Mouse (Mus musculus) c-Kit-positive CD71-positive TER-119-negative erythroid progenitor cells, embryonic 14.5 days (primary cell): ENCODE measurements around the gene Lin7c.
"Not testable (repeated sequence)": the region's sequence is repeated elsewhere in the genome, so short reads cannot be mapped to it uniquely, and the experiment has no call there.

ENCODE experiments used
- DNase-seq: peaks from one replicate; pipeline ENCODE4 v3.0.0-alpha.2; 2013; ENCODE audit warnings: low read depth

Lin7c gene

DNA sequence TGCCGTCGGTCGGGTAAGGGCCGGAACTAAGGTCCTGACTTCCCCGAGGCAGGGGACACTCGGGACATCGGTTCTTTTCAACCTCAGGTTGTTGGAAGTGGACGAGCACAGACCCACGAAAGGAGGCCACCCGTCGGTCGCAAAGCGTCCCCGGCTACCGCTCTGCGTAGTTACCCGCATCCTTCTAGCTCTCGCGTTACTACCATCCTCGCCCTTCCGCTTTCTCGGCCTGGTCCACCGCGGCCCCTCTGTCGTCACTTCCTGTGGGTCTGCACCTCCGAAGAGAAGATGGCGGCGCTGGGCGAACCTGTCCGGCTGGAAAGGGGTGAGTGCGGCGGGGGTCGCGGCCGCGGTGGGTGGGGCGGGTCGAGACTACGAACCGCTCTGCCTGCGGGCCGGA lies at the start of gene Lin7c:
TSS of gene Lin7c (plus strand) at position 257 of the 400 bp plus-strand sequence.
- DNase-seq, result peak; percentile 82

DNA sequence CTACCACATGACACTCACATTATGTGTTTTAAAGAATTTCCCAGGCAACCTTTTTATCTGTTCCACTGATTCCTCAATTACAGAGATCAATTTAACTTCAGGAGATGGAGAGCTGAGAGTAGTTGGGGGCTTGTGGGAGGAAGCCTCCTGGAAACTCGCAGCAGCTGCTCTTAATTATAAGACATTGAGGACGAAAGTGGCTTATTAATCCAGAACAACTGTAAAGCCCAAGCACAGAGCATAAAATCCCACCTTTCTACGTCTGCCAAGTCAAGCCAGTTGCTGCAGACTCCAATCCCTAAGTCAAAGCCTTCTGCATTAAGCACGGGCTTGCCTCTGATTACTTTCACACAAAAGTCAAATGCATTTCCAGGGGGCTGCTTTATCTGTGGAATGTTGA lies 44.3 kb upstream of the Lin7c start:
- no peak for DNase-seq

DNA sequence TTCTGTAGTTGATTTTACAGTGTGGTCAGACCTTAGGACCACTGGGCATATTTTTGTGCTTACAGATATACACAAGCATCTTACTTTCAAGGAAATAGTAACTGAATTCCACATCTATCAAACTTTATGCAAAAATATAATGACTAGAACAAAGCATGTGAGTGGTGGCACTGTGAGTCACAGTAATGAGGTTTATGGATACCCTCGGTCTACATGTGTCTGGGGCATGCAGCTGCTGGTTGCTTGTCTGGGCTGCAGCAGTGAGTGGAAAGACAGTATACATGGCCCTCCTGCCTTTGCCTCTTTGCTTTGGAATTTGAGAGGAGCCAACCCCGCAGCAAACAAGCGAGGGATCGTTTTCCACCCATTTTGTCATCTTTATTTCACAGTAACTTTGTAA lies 42.3 kb upstream of the Lin7c start:
- DNase-seq, result no peak

DNA sequence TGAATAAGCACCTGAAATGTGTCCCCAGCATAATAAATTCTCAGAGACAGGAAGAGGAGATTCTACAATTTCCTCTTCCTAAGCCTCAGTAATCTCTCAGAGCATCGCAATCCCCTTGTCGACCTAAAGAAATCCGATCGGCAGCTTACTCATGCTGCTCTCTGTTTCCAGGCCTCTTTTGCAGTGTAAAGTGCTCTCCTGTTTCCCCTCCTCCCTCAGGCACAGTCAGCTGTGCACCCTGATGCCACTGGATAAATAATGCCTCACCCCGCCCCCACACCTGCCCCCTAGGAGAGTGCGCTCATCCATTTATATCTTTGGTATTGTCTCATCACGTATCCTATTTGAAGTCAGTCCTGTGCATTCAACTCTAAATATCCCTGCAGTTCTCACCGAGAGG lies 41.9 kb upstream of the Lin7c start:
- no peak for DNase-seq

DNA sequence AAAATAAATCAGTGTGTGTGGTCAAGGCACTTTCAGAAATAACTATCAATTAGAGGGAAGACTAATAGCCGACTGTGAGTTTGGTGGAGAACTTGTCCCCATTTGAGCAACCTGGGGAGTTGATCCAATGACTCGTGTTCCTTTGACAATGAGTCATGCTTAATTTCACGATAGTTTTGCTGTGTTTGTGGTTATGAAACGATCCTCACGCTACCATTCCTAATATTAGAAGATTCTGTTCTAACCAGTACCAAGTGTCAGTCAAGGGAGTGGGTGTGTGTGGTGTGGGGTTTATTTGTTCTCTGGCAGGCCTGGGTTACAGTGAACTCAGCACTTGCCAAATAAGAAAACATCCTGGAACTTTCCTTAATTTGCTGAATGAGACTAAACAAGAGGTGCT lies 35.1 kb upstream of the Lin7c start:
- no peak for DNase-seq

DNA sequence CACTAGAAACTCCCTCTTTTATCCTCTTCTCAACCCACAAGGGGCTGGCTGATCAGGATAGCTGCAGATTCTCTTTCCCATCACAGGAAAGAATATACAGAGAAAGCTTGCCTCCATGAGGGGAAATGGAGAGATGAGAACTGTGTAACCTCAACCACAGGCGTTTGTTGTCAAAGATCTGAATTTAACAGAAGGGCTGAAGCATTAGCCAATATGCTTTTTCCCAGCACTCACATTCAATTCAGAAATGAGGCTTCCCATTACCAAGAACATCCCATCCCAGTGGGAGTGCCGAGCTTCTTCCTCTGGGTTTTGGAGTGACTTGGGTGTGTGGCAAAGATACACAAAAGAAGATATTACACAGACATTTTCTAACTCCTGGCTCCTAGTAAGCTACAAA lies 31.0 kb upstream of the Lin7c start:
- DNase-seq, result no peak

DNA sequence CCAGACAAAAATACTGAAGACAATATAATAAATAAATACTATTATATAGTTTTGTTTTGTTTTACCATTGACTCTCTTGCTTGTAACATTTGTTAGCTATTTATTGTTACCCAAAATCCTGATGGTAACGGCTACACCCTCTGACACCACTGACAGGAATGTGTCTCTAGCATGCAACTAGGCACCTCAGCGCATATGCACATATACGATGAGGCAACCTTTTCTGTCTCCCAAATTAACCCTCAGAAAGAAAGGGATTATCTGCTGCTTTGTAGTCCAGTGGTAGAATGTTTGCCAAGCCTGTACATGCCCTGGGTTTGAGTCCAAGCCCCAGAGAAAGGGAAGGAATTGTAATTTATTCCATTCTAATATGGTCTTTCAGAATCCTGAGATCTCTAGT lies 29.8 kb upstream of the Lin7c start:
- no peak for DNase-seq

DNA sequence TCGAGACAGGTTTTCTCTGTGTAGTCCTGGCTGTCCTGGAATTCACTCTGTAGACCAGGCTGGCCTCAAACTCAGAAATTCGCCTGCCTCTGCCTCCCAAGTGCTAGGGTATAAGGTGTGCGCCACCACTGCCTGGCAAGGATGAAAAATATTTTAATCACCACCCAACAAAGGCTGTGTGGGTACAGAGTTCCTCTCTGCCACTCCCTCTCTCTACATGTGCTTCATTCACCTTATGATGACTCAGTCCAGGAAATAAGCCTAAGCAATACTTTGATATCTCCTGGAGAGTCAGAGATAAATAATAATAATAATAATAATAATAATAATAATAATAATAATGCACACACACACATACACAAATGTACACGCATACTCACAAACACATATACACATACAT lies 11.2 kb upstream of the Lin7c start:
- DNase-seq, result not testable (repeated sequence)

DNA sequence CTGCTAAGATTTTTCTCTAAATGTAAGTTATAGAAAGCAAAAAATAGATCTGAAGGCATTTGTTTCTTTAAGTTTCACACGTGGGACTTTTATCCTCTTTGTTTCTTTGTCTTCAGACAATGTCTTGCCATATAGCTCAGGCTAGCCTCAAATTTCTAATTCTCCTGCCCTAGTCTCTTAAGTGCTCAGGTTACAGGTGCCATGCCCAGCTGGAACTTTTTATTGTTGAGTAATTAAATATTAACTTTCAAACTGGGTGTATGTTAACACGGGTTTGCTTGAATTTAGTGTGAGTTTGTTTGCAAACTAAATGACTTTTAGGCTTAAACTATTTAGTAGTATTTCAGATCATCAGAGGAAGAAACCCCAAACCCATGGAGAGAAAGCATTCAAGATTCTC lies 9.5 kb upstream of the Lin7c start:
- no peak for DNase-seq

DNA sequence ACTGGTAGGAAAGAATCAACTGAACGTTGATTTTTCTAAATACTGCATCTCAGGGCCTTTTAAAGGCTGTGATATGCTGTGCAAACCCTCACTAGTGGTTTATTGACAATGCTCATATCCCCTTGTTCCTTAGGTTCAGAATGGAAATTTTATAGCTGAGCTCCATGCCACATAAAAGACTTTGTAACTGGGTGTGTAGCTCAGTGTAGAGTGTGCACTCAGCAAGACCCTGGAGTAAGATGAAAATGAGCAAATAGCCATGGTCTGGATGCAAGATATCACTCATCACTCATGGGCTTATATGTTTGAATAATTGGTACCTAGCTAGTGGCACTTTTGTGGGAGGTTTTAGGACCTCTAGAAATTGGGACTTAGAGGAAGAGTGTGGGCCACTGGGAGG lies 9.0 kb upstream of the Lin7c start:
- DNase-seq, result no peak

DNA sequence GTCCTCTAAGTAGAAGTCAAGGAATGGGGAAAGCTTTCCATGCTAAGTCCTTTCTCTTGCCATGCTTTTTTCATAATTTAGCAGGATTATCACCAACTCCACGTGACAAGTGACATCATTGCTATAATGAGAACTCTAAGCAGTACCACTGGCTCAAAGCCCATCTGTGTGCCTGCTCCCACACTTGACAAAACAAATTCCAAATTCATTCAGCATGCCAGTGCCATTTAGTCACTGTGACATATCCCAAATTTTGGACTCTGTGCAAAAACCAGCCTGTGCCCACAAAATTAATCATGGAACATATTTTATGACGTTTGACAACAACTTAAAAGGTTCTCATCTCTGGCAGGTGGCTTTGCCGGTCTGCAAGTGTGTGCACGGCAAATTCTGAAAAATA lies 6.5 kb upstream of the Lin7c start:
- DNase-seq, result no peak

DNA sequence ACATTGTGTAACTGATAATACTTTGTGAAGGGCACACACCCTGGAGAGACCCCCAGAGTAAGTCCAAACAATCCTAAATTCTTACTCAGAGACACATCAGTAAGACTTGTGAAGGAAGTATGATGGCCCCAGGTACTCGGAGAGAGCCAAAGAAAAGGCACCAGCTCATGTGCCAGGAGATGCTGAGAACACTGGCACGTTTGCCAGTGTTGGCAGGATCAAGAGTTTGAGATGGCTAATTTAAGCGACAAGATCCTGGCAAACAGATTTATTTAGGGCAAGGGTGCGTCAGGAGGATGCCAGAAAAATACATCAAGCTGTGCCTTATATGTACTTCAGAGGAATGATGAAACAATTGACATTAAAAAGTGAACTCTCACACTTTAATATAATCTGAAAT lies 6.1 kb upstream of the Lin7c start:
- no peak for DNase-seq

DNA sequence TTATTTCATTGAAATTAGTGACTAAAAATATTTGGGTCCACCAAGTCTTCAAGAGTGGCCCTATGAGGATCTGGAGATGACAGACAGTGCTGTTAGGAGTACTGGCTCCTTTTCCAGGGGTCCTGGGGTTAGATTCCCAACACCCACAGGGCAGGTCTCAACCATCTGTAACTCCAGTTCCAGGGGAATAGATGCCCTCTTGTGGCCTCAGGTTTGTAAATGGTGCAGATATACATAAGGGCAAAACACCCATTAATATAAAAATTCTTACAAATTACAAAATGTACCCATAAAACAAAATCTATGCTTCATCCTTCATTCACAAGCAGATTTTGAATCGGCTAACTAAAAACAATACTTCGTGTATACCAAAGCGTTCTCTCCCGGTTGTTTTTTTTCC lies 585 bp upstream of the Lin7c start:
- DNase-seq, result no peak

DNA sequence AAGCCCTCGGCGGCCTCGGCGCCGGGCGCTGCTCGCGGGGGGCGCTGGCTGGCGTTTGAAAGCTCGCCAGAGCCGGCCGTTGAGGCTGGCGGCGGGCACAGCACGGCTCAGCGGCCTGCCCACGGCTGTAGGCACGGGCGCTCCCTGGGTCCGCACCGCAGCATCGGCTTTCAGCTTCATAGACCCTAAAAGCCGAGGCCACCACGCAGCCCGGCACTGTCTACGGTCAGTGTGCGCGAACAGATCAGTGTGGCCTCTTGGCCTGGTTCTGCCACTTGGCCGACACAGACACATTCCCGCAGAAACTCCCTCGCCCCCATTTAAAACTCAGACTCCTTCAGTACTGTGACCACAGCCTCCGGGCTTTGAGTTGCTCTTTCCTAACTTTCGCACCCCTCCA lies 378 bp downstream of the Lin7c start:
- peak; percentile 8 for DNase-seq

DNA sequence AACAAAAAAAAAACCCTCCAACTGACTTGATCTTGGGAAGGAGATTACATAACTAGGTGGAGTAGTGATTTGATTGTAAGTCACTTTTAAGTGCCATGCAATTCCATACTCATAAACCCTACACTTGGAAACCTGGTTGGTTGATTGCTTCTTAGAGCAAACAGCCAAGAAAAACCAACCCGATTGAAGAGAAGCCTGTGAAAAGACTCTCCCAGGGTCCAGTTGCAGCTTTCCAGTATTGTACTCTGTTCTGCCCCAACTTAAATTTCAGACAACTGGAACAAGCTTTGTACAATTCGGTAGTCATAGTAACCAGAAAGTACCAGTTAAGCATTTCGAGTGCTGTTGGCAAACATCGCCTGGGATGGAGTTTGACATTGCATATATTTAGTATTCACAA lies 818 bp downstream of the Lin7c start:
- peak; percentile 15 for DNase-seq

DNA sequence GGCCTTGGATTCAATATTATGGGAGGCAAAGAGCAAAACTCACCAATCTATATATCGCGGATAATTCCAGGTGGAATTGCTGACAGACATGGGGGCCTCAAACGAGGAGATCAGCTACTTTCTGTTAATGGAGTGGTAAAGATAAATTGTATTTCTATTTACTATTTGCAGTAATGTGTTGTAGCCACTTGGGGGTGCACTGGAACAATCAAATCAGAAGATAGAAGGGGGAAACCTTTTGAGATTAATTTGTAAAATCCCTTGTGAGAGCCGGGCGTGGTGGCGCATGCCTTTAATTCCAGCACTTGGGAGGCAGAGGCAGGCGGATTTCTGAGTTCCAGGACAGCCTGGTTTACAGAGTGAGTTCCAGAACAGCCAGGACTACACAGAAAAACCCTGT lies 5.7 kb downstream of the Lin7c start:
- no peak for DNase-seq

DNA sequence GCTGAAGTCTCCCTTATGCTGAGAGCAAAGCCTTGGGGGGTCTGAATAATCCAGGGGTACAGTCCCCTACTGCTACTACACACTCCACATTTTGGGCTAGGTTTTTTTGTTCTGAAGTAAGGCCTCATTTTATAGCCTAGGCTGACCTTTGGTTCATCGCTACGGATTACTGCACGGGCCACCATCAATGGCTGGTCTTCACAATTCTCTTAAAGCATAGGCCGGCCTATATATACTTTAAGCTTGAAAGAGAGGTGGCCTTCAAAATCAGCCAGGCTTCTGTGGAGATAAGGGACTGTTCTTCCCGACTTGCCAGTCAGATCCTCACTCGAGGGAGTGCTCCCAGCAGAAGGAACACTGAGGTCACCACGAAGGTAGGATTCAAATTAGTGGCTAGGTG lies 12.2 kb downstream of the Lin7c start:
- DNase-seq, result no peak

DNA sequence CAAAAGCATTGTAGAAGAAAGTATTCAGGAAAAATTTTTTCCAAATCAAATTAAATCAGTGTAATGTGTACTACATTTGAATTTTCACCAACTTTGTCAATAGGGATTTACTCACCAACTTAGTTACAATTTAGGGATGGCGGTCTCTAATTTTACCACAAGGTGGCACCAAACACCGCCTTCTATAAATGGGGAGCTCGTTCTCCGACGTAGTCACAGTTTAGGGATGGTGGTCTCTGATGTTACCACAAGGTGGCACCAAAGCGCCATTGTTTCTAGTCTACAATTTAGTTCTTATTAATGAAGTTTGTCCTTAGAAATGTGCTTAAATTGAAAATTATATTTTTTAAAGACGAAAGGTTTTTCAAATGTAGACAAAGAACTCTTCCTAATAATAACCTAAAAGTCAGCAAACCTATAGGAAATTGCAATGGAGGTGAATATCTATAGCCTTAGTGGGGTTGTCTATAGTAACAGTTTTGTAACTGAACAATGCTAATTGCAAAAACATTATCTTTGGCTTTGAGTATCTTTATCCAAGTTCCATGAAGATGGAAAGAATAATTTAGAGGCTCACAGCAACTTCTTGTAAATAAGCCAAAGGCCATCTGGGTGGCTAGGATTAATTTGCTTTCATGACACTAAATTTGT lies 13.6 kb downstream of the Lin7c start:
- DNase-seq, result peak; percentile 91

DNA sequence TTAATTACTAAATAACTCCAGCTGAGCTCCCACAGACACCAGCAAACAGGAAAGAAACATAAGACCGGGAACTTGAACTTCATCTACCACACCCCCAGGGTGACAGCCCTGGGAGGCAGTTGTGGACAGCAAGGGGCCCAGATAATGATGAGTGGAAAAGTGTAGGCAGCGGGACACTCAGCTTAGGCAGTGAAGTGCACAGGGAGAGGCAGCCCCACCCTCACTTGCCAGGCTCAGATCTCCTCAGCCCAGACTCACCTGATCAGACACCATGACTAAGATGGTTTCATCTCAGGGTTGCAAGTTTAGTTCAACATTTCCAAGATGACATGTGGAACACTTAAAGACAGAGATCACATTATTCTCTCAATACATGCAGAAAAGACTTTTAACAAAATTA lies 18.5 kb downstream of the Lin7c start:
- DNase-seq, result no peak

DNA sequence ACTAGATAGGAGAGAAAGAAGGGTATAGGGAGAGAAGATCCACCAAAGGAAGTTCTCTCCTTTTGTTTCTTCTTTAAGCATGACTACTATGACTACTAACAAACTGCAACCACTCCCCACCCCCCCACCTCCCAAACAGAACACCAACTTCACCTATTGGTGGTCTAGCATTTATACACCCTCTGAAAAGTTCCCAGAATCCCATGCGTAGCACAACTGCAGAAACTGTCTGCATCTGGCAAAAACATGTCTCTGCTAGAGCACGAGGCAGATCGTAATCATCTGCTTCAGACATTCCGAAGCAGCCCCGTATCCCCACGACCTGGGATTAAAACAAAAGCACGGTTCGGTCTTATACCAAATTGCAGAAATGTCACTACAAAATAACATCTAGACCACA lies 21.6 kb downstream of the Lin7c start:
- DNase-seq, result no peak

DNA sequence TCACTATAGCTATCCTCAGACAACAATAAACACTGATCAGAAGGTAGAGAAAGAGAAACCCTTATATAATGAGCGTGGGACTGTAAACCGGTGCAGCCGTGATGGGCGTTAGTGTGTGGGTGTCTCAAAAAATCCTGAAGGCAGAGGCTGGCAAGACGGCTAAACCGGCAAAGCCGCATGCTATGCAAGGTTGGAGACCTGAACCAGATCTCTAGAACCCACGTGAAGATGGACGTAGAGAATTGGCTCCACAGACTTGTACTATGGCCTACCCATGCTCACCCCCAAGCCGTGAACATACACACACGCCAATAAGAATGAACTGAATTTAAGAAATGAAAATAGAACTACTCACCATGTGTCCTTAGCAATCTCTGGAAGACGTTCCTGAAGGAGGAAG lies 22.1 kb downstream of the Lin7c start:
- DNase-seq, result no peak

DNA sequence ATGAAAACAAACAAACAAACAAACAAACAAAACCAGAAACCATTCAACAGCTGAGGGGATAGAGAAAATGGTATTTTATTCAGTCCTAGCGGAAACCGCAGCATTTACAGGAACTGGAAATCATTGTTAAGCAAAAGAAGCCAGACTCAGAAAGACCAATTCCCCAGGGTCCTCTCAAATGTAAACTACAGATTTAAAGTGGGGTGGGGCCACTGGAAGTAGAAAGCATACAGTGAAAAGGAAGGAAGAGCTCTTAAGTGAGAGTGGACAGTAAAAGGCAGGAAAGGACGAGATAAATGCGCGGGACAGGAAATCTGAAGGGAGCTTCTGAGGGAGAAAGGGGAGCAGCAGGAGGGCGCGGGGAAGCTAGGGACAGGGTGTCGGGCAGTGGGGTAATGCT lies 22.6 kb downstream of the Lin7c start:
- no peak for DNase-seq

DNA sequence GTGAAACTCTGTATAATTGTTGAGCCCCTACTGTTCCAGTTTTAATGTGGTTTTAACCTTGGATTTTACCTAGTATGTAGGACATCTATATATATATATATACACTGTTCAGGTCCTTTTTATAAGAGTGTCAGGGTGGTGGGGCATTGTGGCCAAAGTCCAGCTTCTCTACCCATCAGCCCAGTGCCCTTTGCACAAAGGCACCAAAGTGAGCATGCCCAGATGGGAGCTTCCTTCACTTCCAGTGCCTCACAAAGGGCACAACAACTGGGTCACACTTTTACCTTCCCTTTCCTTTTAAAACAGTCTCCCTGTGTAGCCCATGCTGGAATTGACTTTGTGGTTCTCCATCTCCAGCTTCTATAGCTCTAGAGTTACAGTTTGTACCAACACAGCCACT lies 23.9 kb downstream of the Lin7c start:
- DNase-seq, result no peak

DNA sequence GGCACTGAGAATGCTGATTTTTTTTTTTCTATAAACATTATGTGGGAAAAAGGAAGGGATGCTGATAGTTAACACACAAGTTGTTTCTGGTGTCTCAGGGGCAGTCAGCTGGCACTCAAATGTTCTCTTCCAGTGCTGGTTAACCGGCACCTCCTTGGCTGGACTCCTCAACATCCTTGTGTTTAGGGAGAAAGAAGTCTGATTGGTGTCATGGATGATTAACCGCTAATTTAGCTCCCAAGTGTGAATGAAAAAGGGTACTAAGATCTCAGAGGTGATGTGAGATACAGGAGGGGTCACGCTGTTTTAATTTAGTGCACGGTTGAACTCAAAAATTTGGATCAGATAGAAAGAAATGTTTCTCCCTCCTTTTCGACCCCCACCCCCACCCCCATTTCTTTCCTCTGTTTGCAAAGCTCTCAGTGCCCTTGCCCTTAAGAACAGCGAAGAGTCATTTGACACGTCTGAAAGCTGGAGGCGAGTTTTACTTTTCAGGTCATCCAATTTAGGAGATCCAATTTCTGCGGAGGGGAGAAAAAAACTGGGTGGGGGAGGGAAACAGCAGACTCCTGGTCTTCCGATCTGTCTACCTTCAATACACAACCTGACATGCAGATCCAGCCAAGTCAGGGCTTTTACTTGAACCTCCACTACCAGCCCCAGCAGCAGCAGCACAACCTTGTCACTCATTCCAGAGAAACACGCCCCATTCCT lies 26.3 kb downstream of the Lin7c start:
- DNase-seq, result no peak
